Mouse (Mus musculus) ES-Bruce4 (cell line): Measurements from ENCODE around the gene Olfr414. TPM values are rescaled to one million over a fixed set of nuclear protein-coding genes. Genes with fewer than 3 reads are reported as not detected.

Experiments used
- H3K27ac ChIP-seq: 2 replicates; pipeline ENCODE4 v1.5.1; 2012; ENCODE audit warnings: low read length, inconsistent platforms; ENCODE audit not compliant: insufficient read depth
- H3K27me3 ChIP-seq: 2 replicates; pipeline ENCODE4 v1.6.1; 2012; ENCODE audit warnings: mild to moderate bottlenecking, low read length, inconsistent platforms; ENCODE audit not compliant: control insufficient read depth, poor library complexity, insufficient read depth, severe bottlenecking
- H3K36me3 ChIP-seq: 2 replicates; pipeline ENCODE4 v1.6.1; 2012; ENCODE audit warnings: inconsistent platforms, mild to moderate bottlenecking, low read length, moderate library complexity; ENCODE audit not compliant: control insufficient read depth, poor library complexity, insufficient read depth, severe bottlenecking
- H3K4me1 ChIP-seq: one replicate; pipeline ENCODE4 v1.8.1; 2011; ENCODE audit warnings: low read length; ENCODE audit not compliant: control insufficient read depth, insufficient read depth
- H3K4me3 ChIP-seq: 2 replicates; pipeline ENCODE4 v1.5.1; 2011; ENCODE audit warnings: low read depth, mild to moderate bottlenecking, low read length
- H3K9ac ChIP-seq: 2 replicates; pipeline ENCODE4 v1.6.1; 2012; ENCODE audit warnings: low read depth, mild to moderate bottlenecking, inconsistent platforms; ENCODE audit not compliant: poor library complexity, severe bottlenecking
- H3K9me3 ChIP-seq: replicated peaks from 2 replicates; pipeline ENCODE4 v1.6.1; 2012; ENCODE audit warnings: mild to moderate bottlenecking, low read length, inconsistent platforms; ENCODE audit not compliant: control insufficient read depth, poor library complexity, insufficient read depth, severe bottlenecking
- CTCF ChIP-seq: IDR thresholded peaks from one replicate; pipeline ENCODE4 v1.8.1; 2011; ENCODE audit warnings: low read depth, low read length
- EP300 ChIP-seq: IDR thresholded peaks from 2 replicates; pipeline ENCODE4 v1.6.1; 2011; ENCODE audit warnings: low read depth, low read length; ENCODE audit not compliant: insufficient read depth
- POLR2A ChIP-seq: IDR thresholded peaks from one replicate; pipeline ENCODE4 v1.8.1; 2011; ENCODE audit warnings: low read length; ENCODE audit not compliant: insufficient read depth
- polyA plus RNA-seq: library from polyadenylated mRNA; stranded (reverse); fragments of >200 nt; gene quantifications from 2 replicates; pipeline ENCODE4 v1.2.4, GENCODE M21; 2011; ENCODE audit warnings: low read depth; ENCODE audit not compliant: missing spikeins, insufficient read depth, insufficient read length

The Olfr414 gene
- polyA plus RNA-seq, 1 experiment = not detected

GRCm38 (mm10) chr1:174482567-174482966, 58.7 kb downstream of the Olfr414 start:
- H3K9ac ChIP-seq = no peak overlapping the region
- no peak for TF ChIP-seq EP300
- TF ChIP-seq POLR2A = no peak
- no peak for TF ChIP-seq CTCF
- no peak overlapping the region for H3K27ac ChIP-seq
- no peaks in the 10 kb centered on the region for H3K36me3 ChIP-seq
- H3K27me3 ChIP-seq = no peaks in the 10 kb centered on the region
- no peak overlapping the region for H3K4me3 ChIP-seq
- peaks cover 6% of the 10 kb centered on the region for H3K9me3 ChIP-seq
- peaks cover 3% of the 10 kb centered on the region for H3K4me1 ChIP-seq

Other genes with a start within 250 kb of the Olfr414 start
- not detected in 2 replicates for gene Olfr419, start 172.0 kb upstream of the Olfr414 start, polyA plus RNA-seq
- gene Mptx1, start 93.5 kb upstream of the Olfr414 start, polyA plus RNA-seq = not detected in 2 replicates
- gene Olfr417, start 58.9 kb upstream of the Olfr414 start, polyA plus RNA-seq = not detected in 2 replicates
- gene Olfr248, start 33.0 kb upstream of the Olfr414 start, polyA plus RNA-seq = not detected in 2 replicates
- gene Olfr220, start 18.0 kb downstream of the Olfr414 start, polyA plus RNA-seq = not detected in 2 replicates
- 4.0 and 4.3 TPM in 2 replicates for gene Fmn2, start 77.8 kb downstream of the Olfr414 start, polyA plus RNA-seq